Mouse (Mus musculus) testis, adult 2 months (tissue): ENCODE results near the gene Zfp229.

Source experiments
- CTCF ChIP-seq: fragments of 200-500 bp; IDR thresholded peaks from 2 replicates; pipeline ENCODE4 v1.5.1; 2012; ENCODE audit warnings: low read depth, mild to moderate bottlenecking, inconsistent platforms, low read length, moderate library complexity; ENCODE audit not compliant: control insufficient read depth, insufficient read depth, insufficient replicate concordance
- POLR2A ChIP-seq: fragments of 200-500 bp; IDR thresholded peaks from 2 replicates; pipeline ENCODE4 v1.6.1; 2012; ENCODE audit warnings: low read depth, mild to moderate bottlenecking, inconsistent platforms, low read length, moderate library complexity; ENCODE audit not compliant: control insufficient read depth

GRCm38 (mm10) chr17:21792256-21792655, 61.7 kb downstream of the Zfp229 start:
- TF ChIP-seq CTCF (no peak), POLR2A (no peak)
